Mouse (Mus musculus): Measurements from ENCODE around the gene Sgk1.

The Sgk1 gene

DNA sequence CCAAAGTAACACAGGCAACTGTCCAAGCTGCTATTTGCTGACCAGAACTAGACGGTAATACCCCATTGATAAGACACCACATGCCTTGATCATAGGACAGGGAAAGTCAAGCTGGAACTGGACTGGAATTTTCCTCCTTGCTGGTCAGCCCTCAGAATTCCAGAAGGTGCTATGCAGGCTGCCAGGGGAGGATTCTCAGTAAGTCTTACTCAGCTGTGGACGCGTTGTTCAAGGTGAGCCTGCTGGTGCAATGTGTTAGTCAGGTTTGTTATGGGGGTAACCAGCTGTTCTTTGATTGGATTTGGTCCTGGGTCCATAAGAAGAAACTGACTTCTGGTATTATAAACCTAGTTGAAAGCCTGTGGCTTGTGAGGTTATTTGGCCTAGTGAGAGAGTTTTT lies 92.8 kb downstream of the Sgk1 start:
- DNase-seq (ENCODE audit: low spot score), result no peak

DNA sequence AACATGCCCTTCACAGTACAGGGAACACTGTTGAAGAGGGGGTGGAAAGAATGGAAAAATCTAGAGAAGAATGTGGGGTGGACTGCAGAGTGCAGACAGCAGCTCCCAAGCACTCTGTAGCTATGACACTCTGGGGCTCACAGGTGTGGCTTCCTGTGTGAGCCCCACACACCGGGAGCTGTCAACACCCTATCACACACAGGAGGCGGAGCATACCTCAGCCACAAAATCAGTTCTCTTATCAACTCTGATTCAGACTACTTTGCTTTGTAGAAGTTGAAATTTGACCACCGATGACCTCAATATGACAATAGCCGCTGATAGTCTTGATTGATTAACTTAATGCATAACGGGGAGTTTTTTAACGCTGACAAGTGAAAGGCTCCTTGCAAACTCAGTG lies 93.4 kb downstream of the Sgk1 start:
- no peak for DNase-seq (ENCODE audit: low spot score)

GRCm38 (mm10) chr10:21976253-21976652 lies 94.3 kb downstream of the Sgk1 start:
- DNase-seq (ENCODE audit: low spot score), result no peak

- no peak for DNase-seq (ENCODE audit: low spot score)
Measured at GRCm38 (mm10) chr10:21978421-21978820, 96.4 kb downstream of the Sgk1 start.

DNA sequence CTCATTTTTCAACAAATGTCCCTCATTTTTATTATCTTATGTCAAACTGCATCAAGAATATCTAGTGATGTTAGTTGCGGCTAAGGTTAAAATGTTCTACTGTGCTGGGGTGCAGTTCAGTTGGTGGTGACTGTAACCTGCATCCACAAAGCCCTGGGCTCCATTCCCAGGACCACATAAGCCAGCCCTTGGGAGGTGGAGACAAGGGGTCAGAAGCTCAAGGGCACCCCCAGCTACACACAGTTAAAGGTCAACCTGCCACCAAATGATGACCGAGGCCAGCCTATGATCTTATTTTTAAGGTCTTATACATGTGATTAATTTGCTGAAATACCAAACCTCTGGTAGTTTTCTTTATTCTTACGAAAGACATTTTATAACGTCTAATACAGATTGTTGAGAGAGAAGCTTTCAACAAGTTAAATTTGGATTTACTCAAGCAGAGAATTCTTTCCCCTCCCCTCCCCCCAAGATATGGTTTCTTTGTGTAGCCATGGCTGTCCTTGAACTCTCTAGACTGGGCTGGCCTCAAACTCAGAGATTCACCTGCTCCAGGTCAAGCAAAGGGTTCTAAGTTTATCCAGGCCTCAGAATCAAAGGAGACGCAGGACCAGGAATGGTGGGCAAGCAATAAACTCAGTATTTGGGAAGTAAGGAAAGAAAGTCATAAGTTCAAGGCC lies 97.4 kb downstream of the Sgk1 start:
- no peak for DNase-seq (ENCODE audit: low spot score)

DNA sequence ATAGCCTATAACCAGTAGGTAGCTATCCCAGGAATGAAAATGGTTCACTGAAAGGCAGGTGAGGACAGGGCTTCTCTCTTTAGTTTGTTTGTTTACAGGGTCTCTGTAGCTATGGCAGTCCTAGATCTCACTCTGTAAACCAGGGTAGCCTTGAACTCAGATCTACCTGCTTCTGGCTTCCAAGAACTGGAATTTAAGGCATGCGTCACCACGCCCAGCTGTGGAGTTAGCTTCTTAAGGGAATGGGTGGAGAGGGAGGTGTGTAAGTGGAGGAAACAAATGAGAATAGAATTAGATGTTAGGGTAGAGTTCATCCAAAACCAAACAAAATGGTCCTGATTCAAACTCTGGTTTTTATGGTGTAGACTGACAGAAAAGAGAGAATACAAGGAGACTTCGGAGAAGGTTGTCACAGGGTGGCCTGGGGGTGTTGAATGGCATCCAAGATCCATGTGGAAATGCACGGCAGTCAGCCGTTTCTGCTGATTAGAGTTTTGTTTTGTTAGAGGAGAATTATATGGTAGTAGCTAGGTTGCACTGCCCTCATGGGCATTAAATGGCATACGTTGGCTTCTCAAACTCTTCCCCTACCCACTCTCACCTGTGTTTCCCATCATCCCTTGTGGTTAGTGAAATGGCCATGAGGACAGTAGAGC lies 98.9 kb downstream of the Sgk1 start:
- no peak for DNase-seq (ENCODE audit: low spot score)

GRCm38 (mm10) chr10:21982303-21982702 lies 100.3 kb downstream of the Sgk1 start:
- DNase-seq (ENCODE audit: low spot score), result no peak

DNA sequence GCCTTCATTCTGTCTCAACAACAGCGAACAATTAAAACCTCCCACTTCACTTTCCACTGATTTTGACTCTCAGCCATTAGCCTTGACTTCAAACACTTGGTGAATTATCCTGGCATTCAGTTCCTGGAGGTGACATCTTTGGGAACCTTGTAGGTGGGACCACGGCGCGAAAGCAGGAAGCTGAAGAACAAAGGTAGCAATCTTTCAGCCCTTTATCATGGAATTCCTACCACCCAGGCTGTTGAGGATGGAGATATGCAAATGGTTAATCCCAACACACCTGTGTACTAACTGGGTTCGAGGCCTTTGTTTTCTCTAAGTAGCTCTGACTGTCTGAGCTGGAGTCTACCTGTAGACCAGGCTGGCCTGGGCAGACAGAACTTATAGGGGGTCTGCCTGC lies 106.5 kb downstream of the Sgk1 start:
- no peak for DNase-seq (ENCODE audit: low spot score)

DNA sequence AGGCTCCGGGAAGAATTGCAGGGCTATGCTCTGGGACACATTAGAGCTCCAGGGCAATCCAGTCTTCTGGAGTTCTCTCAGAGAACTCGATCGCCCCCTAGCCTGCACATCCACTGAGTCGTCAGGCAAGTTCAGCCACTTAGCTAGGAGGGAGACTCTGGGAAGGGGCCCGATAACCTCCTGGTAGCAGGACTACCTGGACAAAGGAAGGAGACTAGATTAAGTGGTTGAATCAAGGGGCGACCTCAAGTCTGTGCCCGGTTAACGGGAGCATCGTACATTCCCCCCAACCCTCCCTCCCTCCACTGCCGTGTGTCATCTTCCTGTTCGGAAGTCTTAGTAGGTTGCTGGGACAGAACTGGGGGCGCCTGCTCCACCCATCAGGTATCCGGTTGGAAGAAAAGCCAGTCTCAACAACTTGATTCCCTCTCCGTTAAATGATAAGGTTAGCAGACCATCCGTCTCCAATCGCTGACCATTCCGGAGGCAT lies 109.4 kb downstream of the Sgk1 start:
- peak; percentile 88 for DNase-seq (ENCODE audit: low spot score)

- no peak for DNase-seq (ENCODE audit: low spot score)
Measured at GRCm38 (mm10) chr10:21991986-21992833, 110.2 kb downstream of the Sgk1 start.

DNA sequence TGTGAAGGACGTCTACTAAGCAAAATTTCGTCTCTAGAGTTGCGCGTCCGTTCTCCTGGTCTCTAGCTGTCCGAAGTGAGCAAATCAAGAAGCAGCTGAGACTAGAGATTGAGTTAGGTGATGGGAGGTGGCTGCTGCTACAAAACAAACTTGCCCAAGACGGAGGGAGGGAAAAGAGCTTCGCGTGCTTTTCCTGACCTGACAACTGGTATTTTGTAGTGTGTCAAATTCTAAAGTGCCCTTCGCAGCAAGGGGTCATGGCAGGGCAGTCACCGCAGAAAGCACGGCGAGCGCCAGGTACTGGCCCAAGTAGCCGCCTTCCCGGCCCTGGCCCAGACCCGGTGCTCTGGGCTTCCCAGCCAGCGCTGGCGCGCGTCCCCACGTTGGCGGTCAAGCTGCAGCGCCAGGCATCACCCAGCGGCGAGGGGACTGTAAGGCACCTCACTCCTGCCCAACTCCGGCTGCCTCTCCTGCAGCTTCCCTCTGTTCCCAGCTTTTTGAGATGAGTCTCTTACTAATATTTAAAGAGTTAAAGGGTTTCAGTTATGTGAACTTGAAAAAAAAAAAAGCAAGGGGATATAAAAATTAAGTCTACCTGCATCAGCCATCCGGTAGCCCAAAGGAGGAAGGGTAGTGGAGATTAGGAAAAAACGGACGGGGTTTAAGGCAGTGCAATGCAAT lies 111.0 kb downstream of the Sgk1 start:
- peak; percentile 84 for DNase-seq (ENCODE audit: low spot score)

DNA sequence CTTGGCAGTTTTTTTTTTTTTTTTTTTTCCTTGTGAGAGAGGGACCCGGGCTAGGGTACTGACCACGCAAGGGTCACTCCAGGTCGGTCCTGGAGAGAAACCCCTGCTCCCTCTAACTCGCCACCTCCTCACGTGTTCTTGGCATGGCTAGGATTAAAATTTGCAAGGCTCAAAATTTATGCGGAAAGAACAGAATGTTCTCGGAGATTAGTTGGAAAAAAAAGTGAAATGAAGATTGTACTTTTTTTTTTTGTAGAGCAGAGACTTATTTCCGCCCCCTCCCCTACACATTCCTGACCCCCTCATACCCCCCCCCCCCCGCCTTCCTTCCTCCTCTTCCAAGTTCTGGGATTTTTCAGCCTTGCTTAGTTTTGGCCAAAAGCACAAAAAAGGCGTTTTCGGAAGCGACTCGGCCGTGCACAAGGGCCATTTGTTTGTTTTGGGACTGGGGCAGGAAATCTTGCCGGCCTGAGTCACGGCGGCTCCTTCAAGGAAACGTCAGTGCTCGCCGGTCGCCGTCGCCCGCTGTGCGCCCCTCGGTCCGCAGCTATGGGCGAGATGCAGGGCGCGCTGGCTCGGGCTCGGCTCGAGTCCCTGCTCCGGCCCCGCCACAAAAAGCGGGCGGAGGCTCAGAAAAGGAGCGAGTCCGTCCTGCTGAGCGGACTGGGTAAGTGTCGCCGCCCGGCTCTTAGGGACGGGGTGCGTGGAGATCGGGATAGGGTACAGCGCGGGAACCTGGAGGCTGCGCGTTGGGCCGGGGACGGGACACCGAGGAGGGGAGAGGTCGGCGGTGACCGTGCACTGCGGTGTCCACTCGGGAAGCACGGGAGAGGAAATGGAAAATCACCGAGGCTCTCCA lies 111.8 kb downstream of the Sgk1 start:
- DNase-seq (ENCODE audit: low spot score), result no peak

DNA sequence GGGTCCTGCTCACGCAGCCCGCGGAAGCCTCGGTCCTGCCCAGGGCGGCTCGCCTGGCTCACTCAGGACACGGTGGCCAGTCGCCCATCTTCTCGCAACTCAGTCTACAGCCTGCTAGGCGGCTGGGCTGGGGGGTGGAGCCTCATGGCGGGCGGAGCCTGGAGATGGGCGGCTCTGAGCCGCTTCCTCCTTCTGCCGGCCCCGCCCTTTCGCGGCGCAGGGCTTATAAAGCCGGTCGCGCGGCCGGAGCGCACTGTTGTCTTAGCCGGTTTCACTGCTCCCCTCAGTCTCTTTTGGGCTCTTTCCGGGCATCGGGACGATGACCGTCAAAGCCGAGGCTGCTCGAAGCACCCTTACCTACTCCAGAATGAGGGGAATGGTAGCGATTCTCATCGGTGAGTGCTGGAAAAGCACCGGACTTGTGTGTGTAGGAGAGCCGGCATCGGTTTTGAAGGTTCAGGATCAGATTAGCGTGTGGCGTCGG lies 112.5 kb downstream of the Sgk1 start:
- peak; percentile 96 for DNase-seq (ENCODE audit: low spot score)

GRCm38 (mm10) chr10:21995221-21995620 lies 113.2 kb downstream of the Sgk1 start:
- peak; percentile 93 for DNase-seq (ENCODE audit: low spot score)

- peak; percentile 88 for DNase-seq (ENCODE audit: low spot score)
Measured at GRCm38 (mm10) chr10:21995661-21996308, 113.8 kb downstream of the Sgk1 start.

- no peak for DNase-seq (ENCODE audit: low spot score)
Measured at GRCm38 (mm10) chr10:21996660-21997447, 114.9 kb downstream of the Sgk1 start.

GRCm38 (mm10) chr10:21997550-21998204 lies 115.7 kb downstream of the Sgk1 start:
- DNase-seq (ENCODE audit: low spot score), result no peak

DNA sequence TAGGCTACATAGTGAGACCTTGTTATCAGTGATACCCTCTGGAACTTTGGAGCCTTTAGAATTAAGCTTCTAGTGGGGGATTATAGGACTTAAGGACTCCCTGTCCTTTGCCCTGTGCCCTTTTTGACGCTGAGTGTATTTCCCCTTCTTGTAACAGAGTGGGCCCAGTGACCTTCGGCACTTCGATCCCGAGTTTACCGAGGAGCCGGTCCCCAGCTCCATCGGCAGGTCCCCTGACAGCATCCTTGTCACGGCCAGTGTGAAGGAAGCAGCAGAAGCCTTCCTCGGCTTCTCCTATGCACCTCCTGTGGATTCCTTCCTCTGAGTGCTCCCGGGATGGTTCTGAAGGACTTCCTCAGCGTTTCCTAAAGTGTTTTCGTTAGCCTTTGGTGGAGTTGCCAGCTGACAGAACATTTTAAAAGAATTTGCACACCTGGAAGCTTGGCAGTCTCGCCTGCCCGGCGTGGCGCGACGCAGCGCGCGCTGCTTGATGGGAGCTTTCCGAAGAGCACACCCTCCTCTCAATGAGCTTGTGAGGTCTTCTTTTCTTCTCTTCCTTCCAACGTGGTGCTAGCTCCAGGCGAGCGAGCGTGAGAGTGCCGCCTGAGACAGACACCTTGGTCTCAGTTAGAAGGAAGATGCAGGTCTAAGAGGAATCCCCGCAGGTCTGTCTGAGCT lies 116.7 kb downstream of the Sgk1 start:
- no peak for DNase-seq (ENCODE audit: low spot score)
